Mouse (Mus musculus): ENCODE data around the gene Mdga2.

Mdga2 gene

DNA sequence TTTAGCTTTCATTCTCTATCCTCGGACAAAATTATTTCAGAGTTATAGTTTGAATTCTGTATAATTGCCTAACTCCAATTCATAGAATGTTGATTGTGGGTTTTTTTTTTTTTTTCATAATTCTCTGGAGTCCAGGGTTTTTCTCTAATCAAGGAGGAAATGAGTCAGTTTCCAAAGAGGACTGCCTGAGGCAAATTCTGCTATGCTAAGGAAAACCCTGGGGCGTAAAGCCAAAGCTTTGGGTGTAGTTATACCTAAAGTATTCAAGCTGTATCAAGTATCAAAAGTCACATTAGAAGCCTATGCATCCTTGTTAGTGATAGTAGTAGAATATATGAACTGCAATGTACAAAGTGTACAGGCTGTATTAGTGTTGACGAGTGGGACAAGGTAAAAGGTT is 519.6 kb downstream of the Mdga2 start:
- DNase-seq (ENCODE audit: low spot score), result no peak

DNA sequence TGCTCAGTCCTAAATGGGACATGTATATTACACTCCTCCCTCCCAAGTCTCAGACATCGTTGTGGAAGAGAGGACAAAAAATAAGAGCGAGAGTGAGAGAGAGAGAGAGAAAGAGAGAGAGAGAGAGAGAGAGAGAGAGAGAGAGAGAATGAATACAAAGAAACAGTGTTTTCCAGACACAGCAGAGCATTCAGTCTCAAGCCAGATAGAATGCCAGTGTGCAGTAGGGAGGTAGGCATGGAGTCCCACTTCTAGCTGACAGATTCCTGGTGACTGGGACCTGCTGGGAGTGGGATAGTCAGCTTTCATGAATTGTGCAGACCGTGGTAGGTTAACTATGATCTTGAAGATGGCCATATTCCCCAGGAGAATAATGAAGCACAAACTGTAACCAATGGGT is 542.8 kb downstream of the Mdga2 start:
- DNase-seq (ENCODE audit: low spot score), result no peak

DNA sequence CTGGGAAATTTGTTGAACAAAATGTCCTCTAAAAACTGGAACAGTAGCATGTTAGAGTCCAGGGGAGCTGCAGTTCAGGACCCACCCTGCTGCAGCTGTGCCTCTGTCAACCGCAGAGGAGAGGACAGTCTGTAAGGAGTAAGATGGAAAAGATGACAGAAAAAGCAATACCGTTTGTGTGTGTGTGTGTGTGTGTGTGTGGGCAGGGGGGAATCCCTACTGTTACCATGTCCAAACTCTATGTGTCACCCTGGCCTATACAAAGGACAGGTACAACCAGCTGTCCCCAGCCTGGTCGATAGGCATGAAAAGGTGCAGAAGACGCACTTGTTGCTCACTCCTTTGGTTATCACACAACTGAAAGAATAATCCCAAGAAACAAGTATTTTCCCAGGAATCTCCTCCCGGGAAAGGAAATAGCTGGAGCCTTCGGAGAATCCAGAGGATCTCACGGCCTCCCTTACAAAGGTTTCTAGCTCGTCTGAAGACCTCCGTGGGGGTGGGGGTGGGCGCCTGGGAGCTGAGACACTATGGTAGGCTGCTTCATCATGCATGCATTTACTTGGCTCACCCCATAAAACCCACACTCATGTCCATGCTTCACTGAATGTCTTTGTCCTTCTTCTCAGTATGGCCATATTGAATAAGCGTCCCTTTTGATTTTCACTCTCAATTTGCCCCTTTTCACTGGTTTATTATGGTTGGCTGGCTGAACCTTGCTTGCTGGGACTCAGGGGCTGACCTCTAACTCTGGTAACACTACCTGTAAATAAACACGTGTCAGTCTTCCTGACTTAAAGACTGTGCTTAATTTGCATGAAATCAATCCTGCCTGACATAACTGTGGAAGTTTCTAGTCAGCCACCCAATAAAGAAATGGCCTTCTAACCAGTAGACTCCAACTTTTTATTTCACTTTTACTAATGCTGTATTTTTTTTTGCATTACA is 573.5 kb downstream of the Mdga2 start:
- DNase-seq (ENCODE audit: low spot score), result peak; percentile 4

DNA sequence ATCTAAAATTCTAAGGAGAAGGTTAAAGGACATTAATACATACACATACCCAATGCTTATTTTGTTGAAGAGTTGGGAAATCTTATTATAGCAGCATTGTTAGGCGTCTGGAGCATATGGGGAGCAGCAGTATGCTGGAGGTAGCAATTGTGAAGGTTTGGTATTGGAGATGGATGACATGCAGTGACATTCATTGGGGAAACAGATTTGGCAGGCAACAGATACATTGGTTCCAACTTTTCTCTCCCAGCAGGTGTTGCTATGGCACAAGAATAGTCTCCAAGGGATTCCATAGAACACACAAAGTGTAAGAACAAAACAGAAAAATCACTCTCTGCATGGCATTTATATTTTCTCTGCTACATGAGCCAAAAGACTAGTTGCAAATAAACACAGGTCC is 581.9 kb downstream of the Mdga2 start:
- no peak for DNase-seq (ENCODE audit: low spot score)

DNA sequence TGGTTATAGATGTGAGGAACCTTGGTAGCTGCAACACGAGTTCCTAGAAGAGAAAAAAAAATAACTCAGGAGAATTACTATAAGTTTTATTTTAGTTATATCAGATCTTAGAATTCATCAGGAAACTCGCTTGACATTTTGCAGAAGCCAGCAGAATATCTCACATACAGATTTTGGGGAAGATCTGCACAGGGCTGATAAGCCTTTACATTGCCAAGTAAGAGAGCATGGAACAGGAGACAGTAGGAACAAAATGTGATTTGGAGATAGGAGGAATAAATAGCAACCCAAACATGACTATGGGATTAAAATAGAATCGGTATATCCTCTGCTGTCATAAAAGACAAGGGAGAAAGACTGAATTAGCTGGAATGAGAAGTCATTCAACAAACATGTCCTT is 602.4 kb downstream of the Mdga2 start:
- no peak for DNase-seq (ENCODE audit: low spot score)

DNA sequence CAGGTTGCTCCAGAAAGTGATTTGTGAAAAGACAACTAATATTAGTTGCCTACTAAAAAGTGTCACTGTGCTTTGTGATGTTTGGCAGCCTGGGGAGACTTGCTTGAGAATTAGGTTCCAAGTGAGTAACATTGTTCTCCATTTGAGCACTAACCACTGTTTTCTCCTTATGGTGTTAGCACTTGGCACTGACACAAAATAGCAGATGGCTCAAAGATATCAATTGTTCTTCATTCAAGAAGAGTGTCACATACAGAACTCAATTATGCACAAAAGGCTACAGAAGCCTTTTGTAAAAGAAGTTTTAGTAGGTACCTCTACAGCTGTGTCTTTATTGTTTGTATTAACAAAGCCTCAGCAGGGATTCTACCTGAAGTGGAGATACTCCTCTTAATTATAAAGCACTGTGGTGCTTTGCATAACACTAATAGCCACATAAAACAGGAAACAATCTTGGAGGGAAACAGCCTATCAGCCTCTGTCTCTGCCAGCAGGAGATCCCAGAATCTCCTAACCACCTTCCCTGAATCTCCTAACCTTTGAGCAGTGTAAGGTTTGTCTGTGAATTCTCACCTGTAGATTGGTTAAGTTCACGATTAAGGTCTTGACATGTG is 630.6 kb downstream of the Mdga2 start:
- no peak for DNase-seq (ENCODE audit: low spot score)

DNA sequence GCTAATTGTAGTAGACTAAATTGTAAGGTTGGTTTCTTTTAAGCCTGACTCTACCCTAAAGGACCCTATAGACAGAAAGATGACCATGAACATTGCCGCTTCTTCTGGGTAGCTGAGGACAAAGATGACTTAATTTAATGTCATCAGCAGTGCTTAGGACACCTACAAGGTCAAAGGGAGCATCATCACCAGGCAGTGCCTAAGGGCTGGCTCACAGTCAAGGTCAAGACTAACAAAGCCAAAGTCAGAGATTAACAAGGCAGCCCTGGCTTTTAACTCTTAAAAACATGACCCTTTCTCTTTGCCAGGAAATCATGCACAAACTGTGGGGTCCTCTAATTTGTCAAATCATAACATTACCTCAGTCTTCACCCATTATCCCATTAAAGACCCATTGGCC is 657.0 kb downstream of the Mdga2 start:
- no peak for DNase-seq (ENCODE audit: low spot score)

DNA sequence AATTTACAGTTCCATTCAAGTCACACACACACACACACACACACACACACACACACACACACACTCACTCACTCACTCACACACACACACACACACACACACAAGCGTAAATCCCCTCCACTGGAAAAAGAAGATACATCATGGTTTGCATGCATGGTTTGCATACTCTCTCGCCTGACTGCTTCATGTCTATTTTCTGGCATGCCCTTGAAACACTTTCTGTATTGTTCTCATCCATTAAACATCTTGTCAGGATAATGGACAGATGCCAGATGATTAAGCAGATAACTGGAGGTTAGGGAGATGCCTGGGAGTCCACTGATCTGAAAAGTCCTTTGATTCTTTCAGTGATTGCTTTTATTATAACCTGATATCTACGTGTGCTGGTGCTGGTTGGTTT is 665.5 kb downstream of the Mdga2 start:
- peak; percentile 56 for DNase-seq (ENCODE audit: low spot score)

DNA sequence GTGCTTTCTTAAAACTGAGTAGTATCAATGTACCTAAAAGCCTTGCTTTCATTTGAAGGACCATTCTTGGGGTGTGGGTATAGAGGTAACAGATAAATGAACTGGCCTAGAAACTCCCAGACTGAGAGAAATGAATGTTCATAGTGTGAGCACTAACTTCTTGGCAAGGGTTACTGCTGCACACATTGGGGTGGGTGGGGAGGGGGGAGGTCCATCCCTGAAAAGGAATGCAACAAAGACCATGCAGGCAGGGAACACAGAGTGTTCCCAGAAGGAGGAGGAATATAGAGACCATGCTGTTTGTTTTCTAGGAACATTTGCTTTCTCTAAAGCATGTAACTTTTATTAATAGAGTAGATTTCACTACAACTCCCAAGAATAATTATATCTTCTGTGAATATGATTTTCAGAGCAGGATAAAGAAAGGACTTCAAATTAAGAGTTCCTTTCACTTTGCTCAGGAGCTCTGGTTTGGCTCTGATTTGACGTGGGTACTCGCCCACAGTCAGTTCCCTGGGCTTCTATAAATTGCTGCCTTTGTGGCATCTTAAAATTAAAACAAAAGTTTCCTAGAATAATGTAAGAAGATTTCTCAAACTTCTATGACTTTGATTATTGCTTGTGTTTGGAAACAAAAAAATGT is 666.0 kb downstream of the Mdga2 start:
- peak; percentile 6 for DNase-seq (ENCODE audit: low spot score)

DNA sequence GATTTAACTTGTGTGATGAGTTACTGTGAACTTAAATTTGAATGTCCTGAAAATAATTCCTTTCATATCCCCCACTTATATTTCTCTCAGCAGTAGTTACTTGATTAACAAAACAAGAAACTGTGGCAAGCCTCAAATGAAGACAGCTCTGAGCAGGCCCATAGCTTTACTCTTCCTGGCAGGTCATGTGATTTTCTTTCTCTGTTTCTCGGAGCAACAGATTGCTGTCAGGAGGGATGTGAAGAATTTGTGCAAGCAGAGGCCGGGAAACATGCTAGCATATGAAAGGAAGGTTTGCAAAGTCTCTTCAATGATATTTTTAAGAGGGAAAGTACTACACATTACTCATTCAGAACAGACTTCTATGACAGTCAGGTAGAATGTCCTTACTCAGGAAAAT is 697.4 kb downstream of the Mdga2 start:
- no peak for DNase-seq (ENCODE audit: low spot score)

DNA sequence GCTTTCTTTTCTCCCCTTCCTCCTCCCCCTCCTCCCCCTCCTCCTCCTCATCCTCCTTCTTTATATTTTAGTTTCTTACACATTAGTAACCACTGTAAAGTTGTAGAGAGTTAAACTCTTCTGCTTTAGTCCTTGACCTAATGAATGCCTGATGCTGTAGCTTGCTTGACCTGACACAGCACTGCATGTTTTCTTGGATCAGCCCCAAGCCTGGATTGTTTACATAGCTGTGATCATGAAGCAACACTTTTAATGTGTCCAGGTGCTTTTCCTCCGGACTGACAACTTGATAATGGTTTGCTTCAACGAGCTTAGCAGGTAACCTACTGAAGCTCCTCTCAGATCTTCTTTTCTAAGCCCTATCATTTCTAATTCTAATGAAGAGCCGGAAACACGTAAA is 723.1 kb downstream of the Mdga2 start:
- DNase-seq (ENCODE audit: low spot score), result no peak

DNA sequence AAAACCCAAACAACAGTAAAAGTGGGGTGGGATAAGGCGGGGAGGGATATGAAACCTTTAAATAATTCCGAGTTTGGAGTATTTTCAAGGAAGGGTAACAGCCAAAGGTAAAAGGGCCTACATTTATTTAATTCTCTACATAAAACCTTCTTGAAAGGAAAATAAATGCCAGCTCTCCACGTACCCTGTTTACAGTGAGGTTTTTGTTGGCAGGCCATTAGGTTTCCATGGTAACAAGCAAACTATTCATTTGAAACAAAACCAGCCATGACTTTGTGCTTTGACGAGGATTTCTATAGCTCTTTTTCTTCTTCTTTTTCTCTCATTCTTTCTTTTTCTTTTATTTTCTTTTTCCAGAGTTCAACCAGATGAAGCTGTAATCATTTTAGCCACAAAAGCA is 751.5 kb downstream of the Mdga2 start:
- DNase-seq (ENCODE audit: low spot score), result no peak

DNA sequence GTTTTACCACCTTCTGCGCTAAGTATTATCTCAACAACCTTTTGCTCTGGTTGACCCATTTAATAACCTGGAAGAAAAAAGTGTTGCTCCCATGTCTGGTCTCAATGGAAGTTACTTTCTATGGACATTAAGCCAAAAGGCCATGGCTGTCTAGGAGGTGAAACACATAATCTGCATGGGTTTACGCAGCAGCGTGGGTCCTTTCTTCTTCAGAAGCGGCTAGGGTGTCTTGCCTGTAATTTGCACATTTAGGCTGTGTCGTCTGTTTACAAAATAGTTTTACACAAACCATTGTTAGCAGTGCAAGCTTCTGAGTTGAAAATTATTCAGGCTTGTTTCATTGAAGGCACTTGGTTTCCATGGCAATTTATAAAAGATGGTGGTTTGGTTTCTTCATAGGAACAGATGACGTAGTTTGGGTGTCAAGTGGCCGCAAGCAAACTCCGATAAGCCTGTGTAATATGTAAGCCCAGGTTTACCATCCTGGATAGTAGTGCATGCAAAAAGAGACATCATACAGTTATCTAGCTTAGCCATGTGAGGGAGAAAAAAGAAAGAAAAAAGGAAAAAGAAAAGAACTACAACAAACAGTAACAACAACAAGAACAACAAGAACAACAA is 752.0 kb downstream of the Mdga2 start:
- no peak for DNase-seq (ENCODE audit: low spot score)

DNA sequence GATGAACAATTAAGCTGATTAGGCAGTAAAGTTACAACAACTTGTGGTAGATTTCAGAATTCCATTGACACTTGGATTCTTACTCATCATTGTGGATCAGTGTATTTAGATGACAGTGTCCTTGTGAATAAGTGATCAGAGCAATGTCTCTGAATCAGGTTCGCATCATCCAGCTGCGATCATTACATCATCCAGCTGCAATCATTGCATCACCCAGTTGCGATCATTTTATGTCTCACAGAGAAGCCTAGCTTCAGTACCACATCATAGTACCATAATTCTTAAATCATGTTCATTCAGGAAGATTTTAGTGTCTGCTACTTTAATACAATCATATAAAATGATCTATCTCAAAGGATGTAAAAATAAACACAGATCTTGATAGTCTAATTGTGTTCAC is 756.8 kb downstream of the Mdga2 start:
- no peak for DNase-seq (ENCODE audit: low spot score)

DNA sequence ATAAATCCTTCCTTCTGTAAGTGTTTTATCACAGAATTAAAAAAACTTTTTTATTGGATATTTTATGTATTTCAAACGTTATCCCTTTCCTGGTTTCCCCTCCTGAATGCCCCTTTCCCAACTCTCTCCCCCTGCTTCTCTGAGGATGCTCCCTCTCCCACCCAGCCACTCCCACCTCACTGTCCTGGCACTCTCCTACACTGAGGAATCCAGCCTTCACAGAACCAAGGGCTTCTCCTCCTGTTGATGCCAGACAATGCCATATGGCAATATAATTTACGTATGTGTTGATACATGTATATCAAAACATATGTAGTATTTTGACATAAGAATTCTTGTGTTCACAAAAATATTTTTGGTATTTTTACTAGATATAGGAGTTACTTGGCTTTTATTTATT is 779.0 kb downstream of the Mdga2 start:
- no peak for DNase-seq (ENCODE audit: low spot score)

Data from retina, embryonic 14.5 days (tissue).